Mouse (Mus musculus): ENCODE data around the gene Rundc3a.
A peak's percentile ranks its signal among the peaks of the same experiment; 100 is the strongest.

The Rundc3a gene

DNA sequence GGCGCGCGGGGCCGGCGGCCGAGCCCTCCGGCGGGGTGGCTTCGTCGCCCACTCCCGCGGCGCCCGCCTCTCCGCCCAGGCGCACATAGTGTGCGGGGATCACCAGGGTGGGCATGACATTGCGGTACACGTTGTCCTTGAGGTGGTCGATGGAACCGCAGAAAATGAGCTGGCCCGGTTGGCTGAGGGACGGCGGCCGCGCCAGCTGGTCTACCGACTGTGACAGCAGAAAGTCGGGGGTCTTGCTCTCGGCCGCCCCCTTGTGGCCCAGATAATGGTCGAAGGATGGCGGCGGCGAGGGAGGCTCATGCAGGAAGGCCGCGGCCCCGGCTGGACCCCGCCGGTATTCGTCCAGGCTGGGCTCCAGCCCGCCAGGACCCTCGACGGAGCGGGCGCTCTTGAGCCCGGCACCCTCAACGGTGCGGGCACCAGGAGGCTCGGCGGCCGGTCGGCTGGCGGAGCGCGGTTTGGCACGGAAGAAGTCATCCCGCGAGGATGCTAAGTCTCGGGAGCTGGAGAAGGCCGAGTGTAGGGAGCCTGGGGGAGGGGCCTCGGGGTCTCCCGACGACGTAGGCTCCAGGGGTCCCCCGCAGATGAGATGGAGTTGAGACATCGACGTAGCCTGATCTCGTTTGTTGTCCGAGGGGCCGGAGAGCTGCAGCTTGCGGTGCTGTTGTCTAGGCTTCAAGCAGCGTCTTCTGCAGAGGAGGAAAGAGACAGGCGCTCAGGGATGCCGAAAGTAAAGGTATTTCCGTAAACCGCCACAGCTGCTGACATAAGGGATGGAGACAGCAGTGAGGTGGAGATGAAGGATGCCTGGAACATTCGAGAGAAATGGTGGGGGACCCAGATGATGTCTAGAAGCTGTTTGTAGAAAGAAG lies 45.2 kb downstream of the Rundc3a start:
- TF ChIP-seq GATA4 (IDR thresholded peaks at IDR 0.05; ENCODE audit: insufficient replicate concordance, low read length): no peak

DNA sequence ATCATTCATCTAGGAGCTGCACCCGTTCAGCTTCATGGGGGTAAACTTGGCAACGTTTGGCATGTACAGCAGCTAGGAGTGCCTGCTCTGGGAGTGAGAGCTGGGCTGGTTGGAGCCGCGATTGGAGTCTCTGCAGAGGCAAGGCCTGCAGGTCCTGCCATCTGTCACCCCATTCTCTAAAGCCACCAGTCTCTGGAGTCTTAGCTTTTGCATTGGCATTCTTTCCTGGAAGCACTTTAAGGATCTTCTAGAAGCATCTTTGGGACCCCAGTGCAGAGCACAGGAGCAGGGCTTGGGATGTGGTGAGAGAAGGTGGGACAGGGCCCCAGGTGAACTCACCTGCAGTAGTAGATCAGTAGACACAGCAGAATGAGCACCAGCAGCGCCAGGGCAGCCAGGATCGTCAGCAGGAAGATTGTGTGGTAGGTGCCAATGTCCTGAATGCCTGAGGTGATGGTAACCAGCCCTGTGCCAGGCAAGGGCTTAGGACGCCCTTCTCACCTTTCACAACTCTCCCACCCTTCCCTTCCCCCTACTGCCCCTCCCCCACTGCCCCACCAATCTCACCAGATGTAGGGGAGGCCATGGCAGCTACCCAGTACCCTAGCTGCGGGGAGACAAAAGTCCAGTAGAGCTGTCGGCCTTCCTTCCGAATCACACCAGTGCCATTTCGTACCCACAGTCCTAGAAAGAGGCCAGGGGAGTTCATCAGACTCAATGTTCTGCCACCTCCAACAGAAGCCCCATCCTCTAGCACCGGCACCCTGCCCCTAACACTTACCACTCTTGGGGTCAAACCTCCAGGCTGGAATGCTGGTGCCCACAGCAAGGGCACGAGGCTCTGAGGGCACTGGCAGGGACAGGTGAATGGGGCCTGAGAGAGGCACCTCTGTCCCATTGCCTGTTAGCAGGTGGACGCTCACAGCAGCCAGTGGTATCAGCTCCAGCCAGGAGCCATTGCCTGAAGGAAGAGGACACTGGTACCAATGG lies 46.2 kb downstream of the Rundc3a start:
- TF ChIP-seq GATA4 (IDR thresholded peaks at IDR 0.05; ENCODE audit: insufficient replicate concordance, low read length): no peak

DNA sequence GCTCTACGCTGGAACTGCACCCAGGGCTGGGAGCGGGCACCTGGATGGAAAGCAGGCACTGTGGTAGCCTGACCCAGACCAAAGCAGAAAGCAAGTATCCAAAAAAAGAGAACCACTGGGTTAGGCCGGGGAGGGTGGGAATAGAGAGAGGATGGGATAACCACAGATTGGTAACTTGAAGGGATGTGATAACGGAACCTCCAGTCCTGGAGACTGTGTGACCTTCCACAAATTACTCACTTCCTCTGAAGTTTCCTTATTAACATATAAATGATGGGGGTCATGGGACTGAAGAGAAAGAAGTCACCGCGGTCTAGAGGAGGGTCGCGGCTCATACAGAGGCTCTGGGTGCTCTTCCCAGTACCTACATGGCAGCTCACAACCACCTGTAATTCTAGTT lies 47.1 kb downstream of the Rundc3a start:
- TF ChIP-seq GATA4 (IDR thresholded peaks at IDR 0.05; ENCODE audit: insufficient replicate concordance, low read length): no peak

DNA sequence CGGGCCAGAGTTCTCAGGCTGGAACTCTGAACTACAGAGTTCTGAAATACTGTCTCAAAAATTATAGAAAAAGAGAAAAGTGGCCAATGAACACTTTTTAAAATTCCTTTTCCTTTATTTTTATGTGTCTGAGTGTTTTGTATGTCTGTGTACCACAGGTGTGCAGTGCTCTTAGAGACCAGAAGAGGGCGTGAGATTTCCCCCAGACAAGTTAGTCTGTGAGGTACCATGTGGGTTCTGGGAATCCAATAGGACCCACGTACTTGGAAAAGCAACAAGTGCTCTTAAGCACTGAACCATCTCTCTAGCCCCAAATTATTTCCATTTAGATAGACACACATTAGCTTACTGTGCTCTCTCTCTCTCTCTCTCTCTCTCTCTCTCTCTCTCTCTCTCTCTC lies 48.2 kb downstream of the Rundc3a start:
- no peak for TF ChIP-seq GATA4 (IDR thresholded peaks at IDR 0.05; ENCODE audit: insufficient replicate concordance, low read length)

DNA sequence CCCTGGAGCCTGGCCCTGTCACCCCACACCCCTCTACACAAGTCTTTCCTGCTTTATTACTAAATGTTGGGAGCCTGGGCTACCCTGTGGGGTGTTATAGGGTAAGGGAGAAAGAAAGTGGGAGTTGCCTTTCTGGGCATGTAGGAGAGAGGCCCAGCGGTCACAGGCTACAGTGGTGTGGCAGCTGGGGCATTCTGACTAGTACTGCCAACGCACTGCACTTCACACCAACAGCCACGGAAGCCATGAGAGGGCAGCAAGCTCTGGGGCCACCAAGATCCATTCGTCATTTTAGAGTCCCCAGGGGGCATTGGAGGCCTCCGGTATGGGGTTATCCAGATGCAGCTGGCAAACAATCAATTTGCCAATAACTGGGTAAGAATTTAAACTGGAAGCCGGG lies 48.9 kb downstream of the Rundc3a start:
- TF ChIP-seq GATA4 (IDR thresholded peaks at IDR 0.05; ENCODE audit: insufficient replicate concordance, low read length): no peak

DNA sequence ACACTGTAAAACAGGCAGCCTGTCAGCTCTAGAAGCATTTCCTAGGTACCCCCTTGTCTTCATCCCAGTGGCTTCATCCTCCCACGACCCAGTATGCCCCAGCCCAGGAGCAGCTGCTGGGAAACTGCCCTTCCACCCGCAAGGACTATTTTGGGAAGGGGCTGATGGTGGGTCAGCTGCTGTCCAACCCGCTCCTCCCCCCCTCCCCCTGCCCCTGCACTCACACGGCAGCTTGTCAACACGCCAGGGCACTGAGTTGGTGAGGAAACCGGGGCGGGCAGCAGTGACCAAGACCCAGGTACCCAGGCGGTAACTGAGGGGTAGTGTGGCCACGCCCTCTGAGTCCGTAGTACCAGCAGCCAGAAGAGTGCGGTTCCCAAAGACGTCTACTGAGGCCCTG lies 50.5 kb downstream of the Rundc3a start:
- TF ChIP-seq GATA4 (IDR thresholded peaks at IDR 0.05; ENCODE audit: insufficient replicate concordance, low read length): no peak

DNA sequence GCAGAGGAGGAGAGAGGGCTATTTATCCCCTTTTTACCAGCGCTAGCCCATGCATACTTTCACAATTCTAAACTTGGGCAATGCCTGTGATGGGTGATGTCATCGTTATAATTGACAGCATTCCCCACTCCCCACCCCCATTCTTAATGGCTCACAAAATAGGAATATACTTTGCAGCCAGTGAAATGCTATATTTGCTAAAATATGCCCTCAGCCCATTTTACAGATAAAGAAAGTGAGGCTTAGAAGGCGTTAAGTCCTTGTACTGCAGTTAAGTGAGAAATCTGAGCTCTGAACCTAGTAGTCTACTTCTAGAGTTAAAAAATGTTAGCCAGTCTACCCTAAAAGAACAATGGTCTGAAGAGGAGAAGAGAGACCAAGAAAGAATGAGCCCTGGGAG lies 51.1 kb downstream of the Rundc3a start:
- TF ChIP-seq GATA4 (IDR thresholded peaks at IDR 0.05; ENCODE audit: insufficient replicate concordance, low read length): no peak

DNA sequence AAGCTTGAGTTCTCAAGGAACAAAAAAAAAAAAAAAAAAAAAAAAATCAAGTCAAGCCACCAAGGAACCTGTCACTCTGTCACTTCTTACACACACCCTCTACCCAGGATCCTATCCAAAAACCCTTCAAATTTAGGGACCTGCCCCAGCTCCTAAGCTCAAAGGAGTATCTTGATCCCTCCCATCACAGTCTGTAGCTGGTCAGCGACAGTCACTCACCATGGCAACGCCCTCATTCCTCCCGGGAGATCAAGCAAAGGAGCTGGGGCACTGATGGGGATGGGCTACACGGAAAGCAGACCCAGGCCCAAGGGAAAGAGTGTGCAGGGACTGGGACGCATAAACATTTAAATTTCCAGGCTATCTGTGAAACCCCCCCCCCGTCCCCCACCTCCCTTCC lies 51.6 kb downstream of the Rundc3a start:
- no peak for TF ChIP-seq GATA4 (IDR thresholded peaks at IDR 0.05; ENCODE audit: insufficient replicate concordance, low read length)

DNA sequence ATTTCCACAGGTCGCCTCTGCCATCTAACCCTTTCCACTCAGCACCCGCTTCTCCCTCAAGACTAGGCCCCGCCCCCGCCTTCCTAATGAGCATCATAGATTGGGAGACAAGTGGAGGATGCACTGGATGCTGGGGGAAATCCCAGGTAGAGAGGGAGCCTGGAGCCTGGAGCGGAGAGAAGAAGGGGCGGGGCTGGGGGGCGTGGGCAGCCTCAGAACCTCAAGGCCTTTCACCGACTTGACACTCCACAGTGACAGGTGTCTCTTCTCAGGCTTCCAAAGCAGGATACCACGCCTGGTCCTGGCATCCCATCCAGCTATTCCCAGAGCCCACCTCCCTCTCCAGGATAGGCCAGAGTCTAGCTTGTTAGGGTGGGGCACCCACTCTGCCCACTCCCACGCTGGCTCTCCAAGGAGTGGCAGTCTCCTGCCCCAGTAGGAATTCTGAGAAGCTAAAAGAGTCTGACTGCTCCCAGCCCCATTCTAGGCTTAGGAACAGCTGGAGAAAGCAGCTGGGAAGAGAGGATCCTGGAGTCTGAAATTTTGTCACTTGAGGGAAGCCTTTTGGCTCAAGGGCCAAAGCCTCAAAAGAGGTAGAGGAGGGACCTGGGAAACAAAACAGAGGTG lies 52.2 kb downstream of the Rundc3a start:
- no peak for TF ChIP-seq GATA4 (IDR thresholded peaks at IDR 0.05; ENCODE audit: insufficient replicate concordance, low read length)

DNA sequence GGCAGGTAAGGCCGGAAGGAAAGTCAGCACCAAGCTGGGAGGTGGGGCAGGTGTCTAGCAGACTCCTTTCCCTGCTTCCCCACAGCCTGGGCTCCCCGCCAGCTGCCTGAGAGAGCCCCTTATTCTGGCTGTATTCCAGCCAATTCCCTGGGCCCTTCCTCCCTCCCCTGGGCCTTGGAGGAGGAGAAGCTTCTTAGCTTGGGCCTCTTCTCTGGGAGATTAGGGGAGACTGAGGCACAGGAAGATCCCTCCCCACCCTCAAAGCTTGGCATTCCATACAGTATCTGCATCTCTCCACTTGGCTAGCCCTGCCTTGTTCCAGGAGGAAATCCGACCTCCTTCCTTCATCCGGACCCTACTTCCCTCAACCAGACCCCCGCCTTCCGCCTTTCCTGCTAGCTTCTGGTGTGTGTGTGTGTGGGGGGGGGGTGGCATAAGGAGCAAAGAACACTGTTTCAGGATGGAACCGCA lies 52.7 kb downstream of the Rundc3a start:
- peak; percentile 30; the same call in 1 of the 2 replicates for TF ChIP-seq GATA4 (IDR thresholded peaks at IDR 0.05; ENCODE audit: insufficient replicate concordance, low read length)

DNA sequence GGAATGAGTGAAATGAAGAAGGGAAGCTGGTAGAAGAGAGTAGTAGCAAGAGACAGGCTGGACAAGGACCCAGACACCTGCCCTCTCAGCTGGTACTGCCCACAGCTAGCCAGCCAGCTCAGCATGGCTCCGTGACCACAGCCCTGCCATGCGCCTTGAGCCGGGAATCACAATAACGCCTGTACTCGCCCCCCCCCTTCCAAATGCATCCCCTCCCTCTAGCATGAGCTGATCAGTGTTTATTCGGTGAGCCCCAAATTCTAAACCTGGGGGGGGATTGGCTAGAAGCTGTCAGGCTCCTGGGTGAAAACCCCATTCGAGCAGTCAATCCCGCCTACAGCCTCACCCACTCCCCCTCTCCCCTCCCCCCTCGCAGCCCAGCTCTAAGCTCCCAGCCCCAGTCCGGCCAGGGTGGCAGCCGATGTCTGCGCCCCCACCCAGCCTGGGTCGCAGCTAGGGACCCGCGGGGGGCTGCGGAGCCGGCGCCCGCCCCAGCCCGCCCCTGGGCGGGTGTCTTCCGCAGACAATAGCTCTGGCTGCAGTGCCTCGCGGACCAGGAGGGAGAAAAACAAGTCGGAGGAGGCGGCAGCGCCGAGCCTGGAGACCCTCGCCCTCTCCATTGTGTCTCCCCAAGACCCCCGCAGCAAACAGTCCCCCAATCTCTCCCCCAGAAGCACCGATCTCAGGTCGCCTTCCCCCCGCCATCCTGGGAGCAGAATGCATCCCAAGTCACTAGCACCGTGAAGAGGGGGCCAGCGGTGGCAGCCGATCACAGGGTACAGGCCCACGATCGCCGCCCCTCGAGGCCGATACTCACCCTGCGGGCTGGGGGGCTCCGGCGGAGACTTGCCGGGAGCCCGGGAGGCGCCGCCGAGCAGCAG lies 53.6 kb downstream of the Rundc3a start:
- no peak for TF ChIP-seq GATA4 (IDR thresholded peaks at IDR 0.05; ENCODE audit: insufficient replicate concordance, low read length)

DNA sequence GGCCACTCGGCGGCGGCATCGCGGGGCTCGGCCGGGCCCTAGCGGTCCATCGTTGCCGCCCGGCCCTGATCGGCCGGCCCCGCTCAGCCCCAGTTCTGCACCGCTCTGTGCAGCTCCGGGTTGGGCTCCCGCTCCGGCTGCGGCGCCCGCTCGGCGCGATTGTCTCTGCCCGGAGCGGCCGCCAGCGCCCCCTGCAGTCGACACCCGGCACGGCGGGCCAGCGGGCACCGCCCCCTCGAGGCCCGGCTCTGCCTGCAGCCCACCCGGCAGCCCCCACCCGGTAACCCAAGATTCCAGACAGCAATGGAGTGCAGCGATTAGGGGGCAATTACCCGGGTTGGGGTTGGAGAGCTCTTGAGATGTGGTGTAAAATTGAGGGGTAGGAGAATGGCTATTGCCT lies 54.3 kb downstream of the Rundc3a start, which contains the start of gene Fam171a2:
TSS of gene Fam171a2 (minus strand) at position 186 of the 400 bp plus-strand sequence.
- no peak for TF ChIP-seq GATA4 (IDR thresholded peaks at IDR 0.05; ENCODE audit: insufficient replicate concordance, low read length)

DNA sequence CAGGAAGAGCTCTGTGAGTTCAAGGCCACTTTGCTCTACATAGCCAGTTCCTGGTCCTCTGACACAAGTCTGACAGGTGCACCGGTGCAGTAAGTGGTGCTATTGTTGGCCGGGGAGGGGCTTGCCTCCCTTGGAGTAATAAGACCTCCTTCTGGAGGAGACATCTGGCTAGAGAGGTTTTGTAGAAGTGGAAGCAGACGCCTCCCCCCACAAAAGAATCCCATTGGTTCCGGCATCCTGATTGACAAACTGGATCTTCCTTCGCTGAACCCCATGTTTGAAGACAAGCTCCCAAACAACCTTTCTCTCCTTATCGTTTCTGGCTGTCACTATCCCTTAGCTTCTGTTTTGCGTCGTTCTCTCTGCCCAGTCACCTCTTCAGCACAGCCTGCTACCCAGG lies 55.1 kb downstream of the Rundc3a start:
- no peak for TF ChIP-seq GATA4 (IDR thresholded peaks at IDR 0.05; ENCODE audit: insufficient replicate concordance, low read length)
